ENCODE assay signal across 8 mouse cellular contexts in genomic region chr8:111941101-111941454, GRCm38 (mm10). TPM values are rescaled to one million over a fixed set of nuclear protein-coding genes. Genes with fewer than 3 reads are reported as not detected.
DNase-seq lines count a peak whose midpoint lies in the region; ATAC-seq lines count a peak whose summit lies in the region.

No protein-coding gene starts in this region.

- H3K4me1 ChIP-seq in liver, embryonic 11.5 days (replicated peaks; ENCODE audit: control insufficient read depth, insufficient read depth, low read length), result peaks cover 13% of the 10 kb centered on the region
- H3K4me1 ChIP-seq in midbrain, embryonic 16.5 days (ENCODE audit: control insufficient read depth, insufficient read depth, low read length), result peaks cover 15% of the 10 kb centered on the region

- peak; percentile 22 to 23 for DNase-seq in right cerebral cortex, adult 2 months (ENCODE audit: low spot score in 2 of 2)
- no peak for DNase-seq in right cerebral cortex, adult 18-20 months
- DNase-seq in cerebellum, adult 9-10 months, result peak; percentile 66
- DNase-seq in gastrocnemius, postnatal 14 days, result peak; percentile 41
- DNase-seq in liver, embryonic 11.5 days (ENCODE audit: low spot score), result peak; percentile 49
- DNase-seq in spleen, postnatal 4 days (ENCODE audit: low spot score in 2 of 2), result peak; percentile 56 to 85

- no peaks in the 10 kb centered on the region for H3K9me3 ChIP-seq in liver, embryonic 11.5 days (ENCODE audit: control insufficient read depth, low read length)
- no peaks in the 10 kb centered on the region for H3K9me3 ChIP-seq in midbrain, embryonic 16.5 days (replicated peaks; ENCODE audit: control insufficient read depth, low read length, poor library complexity, severe bottlenecking)

- H3K9ac ChIP-seq in liver, embryonic 11.5 days (ENCODE audit: low read depth, low read length), result peak overlapping the region; percentile 92
- H3K9ac ChIP-seq in midbrain, embryonic 16.5 days (ENCODE audit: low read depth, low read length), result peak overlapping the region; percentile 91

- peak overlapping the region; percentile 99 for H3K4me3 ChIP-seq in liver, embryonic 11.5 days (ENCODE audit: low read depth, low read length)
- H3K4me3 ChIP-seq in midbrain, embryonic 16.5 days (ENCODE audit: low read depth, low read length), result peak overlapping the region; percentile 99

- peaks cover 8% of the 10 kb centered on the region; the same call in 1 of the 2 replicates for H3K36me3 ChIP-seq in liver, embryonic 11.5 days (ENCODE audit: control insufficient read depth, insufficient read depth, low read length)
- peaks cover 11% of the 10 kb centered on the region for H3K36me3 ChIP-seq in midbrain, embryonic 16.5 days (ENCODE audit: control insufficient read depth, insufficient read depth, low read length)

- peak overlapping the region; percentile 95 for H3K4me2 ChIP-seq in liver, embryonic 11.5 days
- peak overlapping the region; percentile 98 for H3K4me2 ChIP-seq in midbrain, embryonic 16.5 days (ENCODE audit: low read length)

- peak; percentile 43 for ATAC-seq in inflammation-experienced regulatory T-cells, adult 6 months
- peak; percentile 19; the same call in 1 of the 2 replicates for ATAC-seq in liver, embryonic 11.5 days (replicated peaks; ENCODE audit: low FRiP score)
- ATAC-seq in midbrain, embryonic 16.5 days, result peak; percentile 21

- H3K27ac ChIP-seq in liver, embryonic 11.5 days (ENCODE audit: low read depth, low read length), result peak overlapping the region; percentile 73; the same call in 1 of the 2 replicates
- H3K27ac ChIP-seq in midbrain, embryonic 16.5 days (ENCODE audit: low read length), result peak overlapping the region; percentile 78

- intact Hi-C loops in gastrocnemius, postnatal 14 days (cut with DNase I; ENCODE audit: low total_unique reads), result no loop called here

- no peaks in the 10 kb centered on the region for H3K27me3 ChIP-seq in liver, embryonic 11.5 days (replicated peaks; ENCODE audit: control insufficient read depth, insufficient read depth, low read length)
- H3K27me3 ChIP-seq in midbrain, embryonic 16.5 days (ENCODE audit: control insufficient read depth, insufficient read depth, low read depth, low read length), result no peaks in the 10 kb centered on the region

- WGBS in liver, embryonic 11.5 days, result under 1% methylated on average over 23 of the region's 23 CpGs
- WGBS in midbrain, embryonic 16.5 days, result 2% methylated on average over 23 of the region's 23 CpGs

RNA-seq across cellular contexts. Expression of gene Gabarapl2, which starts 0.6 kb away (rescaled TPM):
- 10 to 100 TPM; 73.9 to 78.5 TPM for total RNA-seq in gastrocnemius, postnatal 14 days (2021)
- 100 to 1,000 TPM; 252 to 286 (median 255) TPM for polyA plus RNA-seq in inflammation-experienced regulatory T-cells, adult 6 months (2017; shearing (Covaris generic))
- 136 and 141 TPM in 2 replicates for polyA plus RNA-seq in liver, embryonic 11.5 days (2014; fragmentation: Nextera tagmentation; extraction: Ambion mirVana)
- 469 and 489 TPM in 2 replicates for polyA plus RNA-seq in midbrain, embryonic 16.5 days (2015; fragmentation: Nextera tagmentation; extraction: Ambion mirVana)

RNA-seq across cellular contexts. Expression of gene Tmem231, which starts 7.4 kb away (rescaled TPM):
- 1 to 10 TPM; 1.1 to 1.4 TPM for total RNA-seq in gastrocnemius, postnatal 14 days (2021)
- 1 to 10 TPM in 2 of 3 experiments, under 1 TPM in 1; 0.97 to 2.0 (median 1.7) TPM for polyA plus RNA-seq in inflammation-experienced regulatory T-cells, adult 6 months (2017; shearing (Covaris generic))
- 6.7 and 6.8 TPM in 2 replicates for polyA plus RNA-seq in liver, embryonic 11.5 days (2014; fragmentation: Nextera tagmentation; extraction: Ambion mirVana)
- 20.9 and 22.4 TPM in 2 replicates for polyA plus RNA-seq in midbrain, embryonic 16.5 days (2015; fragmentation: Nextera tagmentation; extraction: Ambion mirVana)

RNA-seq across cellular contexts. Expression of gene Chst5, which starts 30.8 kb away (rescaled TPM):
- total RNA-seq in gastrocnemius, postnatal 14 days (2021), result 1 to 10 TPM; 1.6 to 1.7 TPM
- polyA plus RNA-seq in inflammation-experienced regulatory T-cells, adult 6 months (2017; shearing (Covaris generic)), result not detected
- polyA plus RNA-seq in liver, embryonic 11.5 days (2014; fragmentation: Nextera tagmentation; extraction: Ambion mirVana), result 0.35 and 0.41 TPM in 2 replicates
- 2.7 and 4.1 TPM in 2 replicates for polyA plus RNA-seq in midbrain, embryonic 16.5 days (2015; fragmentation: Nextera tagmentation; extraction: Ambion mirVana)

RNA-seq across cellular contexts. Expression of gene Adat1, which starts 51.0 kb away (rescaled TPM):
- total RNA-seq in gastrocnemius, postnatal 14 days (2021), result 1 to 10 TPM; 1.3 TPM
- 1 to 10 TPM; 2.7 to 7.7 (median 6.8) TPM for polyA plus RNA-seq in inflammation-experienced regulatory T-cells, adult 6 months (2017; shearing (Covaris generic))
- 12.7 and 17.8 TPM in 2 replicates for polyA plus RNA-seq in liver, embryonic 11.5 days (2014; fragmentation: Nextera tagmentation; extraction: Ambion mirVana)
- 8.0 and 9.2 TPM in 2 replicates for polyA plus RNA-seq in midbrain, embryonic 16.5 days (2015; fragmentation: Nextera tagmentation; extraction: Ambion mirVana)
